Mouse (Mus musculus) induced T-regulatory cell, adult 2 months (primary cell): Measurements from ENCODE around the gene Fbxw20.
"Not testable (repeated sequence)": the region's sequence is repeated elsewhere in the genome, so short reads cannot be mapped to it uniquely, and the experiment has no call there.

Experiments
- DNase-seq: peaks from one replicate; pipeline ENCODE4 v3.0.0-alpha.2; 2012; ENCODE audit warnings: low read depth

Gene Fbxw20

DNA sequence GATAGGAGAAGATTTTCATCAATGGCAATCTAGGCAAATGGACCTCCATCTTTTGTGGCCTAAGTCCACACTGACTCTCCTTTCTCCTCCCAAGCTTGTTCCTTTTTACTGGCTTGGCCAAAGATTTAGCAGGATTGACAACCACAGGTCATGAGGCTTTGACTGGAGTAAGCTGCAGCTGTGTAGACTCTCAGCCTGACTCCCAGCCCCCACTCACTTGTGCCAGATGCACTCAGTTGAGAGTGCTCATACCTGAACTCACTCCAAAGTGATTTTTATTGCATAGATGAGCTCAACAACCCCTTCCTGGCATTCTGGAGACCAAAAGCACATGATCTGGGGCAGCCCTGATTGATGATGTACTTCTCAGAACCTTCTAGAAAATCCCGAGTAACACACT lies at the start of gene Fbxw20:
TSS of gene Fbxw20 (minus strand) at position 101 of the 400 bp plus-strand sequence.
- DNase-seq, result no peak

DNA sequence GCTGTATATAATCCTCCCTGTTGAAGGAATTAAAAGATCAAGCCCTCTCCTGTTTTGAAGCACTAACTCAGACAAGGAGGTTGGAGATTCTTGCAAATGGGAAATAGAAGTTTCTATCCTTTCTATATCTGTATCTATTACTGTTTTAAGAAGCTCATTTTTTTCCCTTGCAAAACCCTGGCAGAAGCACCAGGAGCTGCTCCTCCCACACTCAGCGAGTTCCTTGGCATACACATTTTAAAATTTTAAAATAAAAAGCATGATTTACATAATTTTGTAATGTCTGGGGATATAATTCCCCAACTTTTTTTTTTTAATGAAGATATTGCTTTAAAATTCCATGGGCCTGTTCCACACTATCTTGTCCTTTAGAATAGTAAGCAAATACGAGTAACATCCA lies 28.5 kb upstream of the Fbxw20 start:
- DNase-seq, result no peak

DNA sequence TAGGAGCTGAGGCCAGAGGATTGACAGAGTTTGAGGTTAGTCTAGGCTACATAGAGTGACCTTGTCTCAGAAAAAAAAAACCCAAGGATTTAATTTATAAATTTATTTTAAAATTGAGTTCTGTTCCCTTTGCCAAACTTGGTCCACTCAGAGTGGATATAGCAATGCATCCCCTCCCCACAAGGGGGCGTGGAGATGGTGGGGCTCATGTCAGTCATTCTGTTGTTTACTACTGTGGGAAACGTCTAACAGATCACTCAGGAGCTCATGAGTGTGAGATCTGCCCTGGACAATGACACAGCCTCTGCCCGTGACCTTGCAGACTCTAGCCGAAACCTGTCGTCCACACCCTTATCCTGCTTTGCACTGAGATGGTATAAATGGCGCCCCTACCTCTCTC lies 16.1 kb downstream of the Fbxw20 start:
- peak; percentile 19 for DNase-seq

DNA sequence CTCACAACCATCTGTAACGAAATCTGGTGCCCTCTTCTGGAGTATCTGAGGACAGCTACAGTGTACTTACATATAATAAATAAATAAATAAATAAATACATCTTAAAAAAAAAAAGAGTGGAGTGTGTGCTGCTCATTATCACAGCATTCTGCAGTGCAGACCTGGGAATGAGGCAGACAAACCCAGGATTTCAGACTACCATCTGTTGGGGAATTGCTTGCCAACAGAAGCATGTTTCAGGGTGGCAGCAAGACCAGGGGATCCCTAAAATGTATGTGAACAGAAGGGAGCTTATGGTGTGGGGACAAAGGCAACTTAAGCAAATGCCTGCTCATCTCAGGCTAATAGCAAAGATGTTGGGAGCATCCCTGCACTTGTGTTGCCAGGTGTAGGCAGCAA lies 33.2 kb downstream of the Fbxw20 start:
- not testable (repeated sequence) for DNase-seq

DNA sequence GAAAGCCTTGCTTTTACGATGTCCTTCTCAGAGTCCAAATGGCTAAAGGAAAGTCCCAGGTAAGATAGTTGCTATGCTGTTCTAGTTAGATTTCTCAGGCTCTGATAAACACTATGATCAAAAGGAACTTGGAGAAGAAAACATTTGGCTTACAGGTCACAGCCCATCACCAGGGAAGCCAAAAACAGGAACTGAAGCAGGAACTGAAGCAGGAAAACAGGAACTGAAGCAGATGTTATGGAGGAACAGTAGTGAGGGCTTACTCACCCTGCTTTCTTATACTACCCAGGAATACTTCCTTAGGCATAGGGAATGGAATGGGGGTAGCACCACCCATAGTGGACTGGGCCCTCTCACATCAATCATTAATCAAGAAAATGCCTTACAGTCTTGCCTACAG lies 34.2 kb downstream of the Fbxw20 start:
- no peak for DNase-seq

DNA sequence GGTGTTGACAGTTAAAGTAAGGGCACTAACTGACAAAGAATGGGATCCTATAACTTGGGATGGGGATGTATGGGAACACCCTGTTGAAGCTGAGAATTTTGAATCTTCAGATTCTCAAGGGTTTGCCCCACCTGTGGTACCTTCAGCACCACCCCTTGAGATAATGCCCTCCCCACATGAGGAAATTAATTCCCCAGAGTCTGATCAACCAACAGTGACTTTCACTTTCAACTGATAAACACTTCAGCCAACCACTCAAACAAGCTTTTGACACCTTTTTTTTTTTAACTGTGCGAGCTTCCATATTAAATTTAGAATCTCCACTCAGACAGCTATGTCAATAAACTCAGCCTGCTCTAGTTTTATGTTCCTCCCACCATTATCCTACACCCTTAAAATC lies 35.2 kb downstream of the Fbxw20 start:
- no peak for DNase-seq

DNA sequence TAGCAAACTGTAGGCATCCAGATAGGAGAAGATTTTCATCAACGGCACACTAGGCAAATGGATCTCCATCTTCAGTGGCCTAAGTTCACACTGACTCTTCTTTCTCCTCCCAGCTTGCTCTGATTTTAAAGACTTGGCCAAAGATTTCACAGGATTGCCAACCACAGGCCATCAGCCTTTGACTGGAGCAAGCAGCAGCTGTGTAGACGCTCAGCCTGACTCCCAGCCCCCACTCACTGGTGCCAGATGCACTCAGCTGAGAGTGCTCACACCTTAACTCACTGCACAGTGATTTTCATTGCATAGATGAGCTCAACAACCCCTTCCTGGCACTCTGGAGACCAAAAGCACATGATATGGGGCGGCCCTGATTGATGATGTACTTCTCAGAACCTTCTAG lies 38.7 kb downstream of the Fbxw20 start, which contains the start of gene Fbxw13:
TSS of gene Fbxw13 (minus strand) at position 101 of the 400 bp plus-strand sequence.
- DNase-seq, result not testable (repeated sequence)

DNA sequence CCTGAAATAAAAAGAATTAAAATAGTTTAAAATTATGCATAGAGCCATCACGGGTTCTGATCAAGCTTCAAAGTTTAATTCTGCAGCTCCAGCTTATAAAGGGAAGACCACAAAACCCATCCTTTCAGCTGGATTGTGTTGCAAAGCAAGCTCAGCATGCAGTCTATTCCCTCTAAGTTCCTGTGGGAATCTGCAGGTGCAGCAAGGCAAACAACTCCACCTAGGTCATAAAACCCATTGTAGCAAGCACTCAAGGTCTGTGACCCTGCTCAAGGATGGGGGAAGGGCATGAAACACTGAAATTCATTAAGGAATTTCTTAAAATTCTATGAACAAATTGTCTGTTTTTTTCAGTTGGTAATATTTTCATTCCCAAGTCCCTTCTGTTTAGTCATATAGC lies 57.3 kb downstream of the Fbxw20 start:
- no peak for DNase-seq

DNA sequence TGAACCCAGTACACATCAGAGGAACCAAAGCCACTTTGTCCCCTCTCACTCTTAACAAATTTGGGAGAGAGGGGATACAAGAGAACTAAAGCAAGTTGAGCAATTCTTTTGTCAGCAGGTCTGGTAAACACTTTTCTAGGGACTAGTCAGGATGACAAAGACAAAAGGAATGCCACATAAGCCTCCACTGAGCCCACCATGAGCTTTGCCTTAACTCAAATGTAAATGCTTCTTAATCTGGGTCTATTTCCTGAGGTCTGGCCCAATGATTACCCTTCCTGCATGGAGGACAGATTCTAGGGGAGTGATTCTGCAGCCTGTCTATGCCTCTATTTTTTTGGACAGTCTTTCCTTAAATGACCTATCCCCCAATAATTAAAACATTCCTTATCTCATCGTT lies 58.3 kb downstream of the Fbxw20 start:
- no peak for DNase-seq
